Mouse (Mus musculus): Measurements from ENCODE around the gene Dnaja3.

DNA sequence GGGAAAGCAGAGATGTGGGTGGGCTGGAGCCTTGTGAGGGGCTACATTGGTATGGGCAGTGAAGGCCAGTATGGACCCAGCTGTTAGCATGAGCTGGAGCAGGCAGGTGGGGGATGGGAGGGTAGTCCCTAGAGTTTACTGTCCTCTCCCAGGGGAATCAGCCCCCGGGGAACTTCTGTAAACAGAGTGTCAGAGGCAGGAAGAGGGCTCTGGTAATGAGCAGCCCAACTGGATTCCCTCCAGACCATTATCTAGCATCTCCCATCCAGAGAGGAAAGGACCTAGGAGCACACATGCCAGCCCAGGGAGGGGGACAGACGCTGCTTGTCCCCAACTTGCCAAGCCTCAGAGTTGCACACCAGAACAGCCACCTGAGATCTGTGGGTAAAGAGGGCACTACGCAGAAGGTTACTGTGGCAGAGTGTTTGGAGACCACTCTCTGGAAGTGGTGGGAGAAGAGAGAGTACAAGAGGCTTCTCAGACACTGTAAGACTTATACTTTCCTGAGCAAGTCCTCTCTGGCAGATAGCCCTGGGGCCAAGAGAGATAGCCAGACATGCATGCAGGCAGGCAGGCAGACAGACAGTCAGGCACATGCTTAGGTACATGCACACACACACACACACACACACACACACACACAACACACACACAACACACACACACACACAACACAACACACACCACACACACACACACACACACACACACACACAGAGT, 1.5 kb downstream of the Dnaja3 start:
- no peak for TF ChIP-seq POLR2A (IDR thresholded peaks at IDR 0.05; ENCODE audit: borderline replicate concordance, extremely low read depth, insufficient read depth, insufficient read length, poor library complexity, severe bottlenecking)
- TF ChIP-seq CTCF (IDR thresholded peaks at IDR 0.05; ENCODE audit: borderline replicate concordance, extremely low read depth, insufficient read depth, insufficient read length) = no peak
